Mouse (Mus musculus) kidney, embryonic 14.5 days (tissue): ENCODE data around the gene Men1. TPM values are rescaled to one million over a fixed set of nuclear protein-coding genes. Genes with fewer than 3 reads are reported as not detected.

Experiments
- ATAC-seq: fragments of 200-750 bp; cut with Nextera tagmentation; 2 replicates; pipeline ENCODE4 v1.8.0; 2017; ENCODE audit warnings: moderate number of reproducible peaks, mild to moderate bottlenecking, moderate TSS enrichment, moderate library complexity; ENCODE audit not compliant: low FRiP score, low TSS enrichment
- H3K27ac ChIP-seq: fragments of 300-500 bp; sonication (generic); 2 replicates; pipeline ENCODE4 v1.5.1; 2014; ENCODE audit warnings: low read depth, mild to moderate bottlenecking, low read length, moderate library complexity, mixed read lengths
- H3K27me3 ChIP-seq: fragments of 300-500 bp; sonication (generic); 2 replicates; pipeline ENCODE4 v1.6.1; 2014; ENCODE audit warnings: mild to moderate bottlenecking, low read length; ENCODE audit not compliant: control insufficient read depth, insufficient read depth
- H3K36me3 ChIP-seq: fragments of 300-500 bp; sonication (generic); 2 replicates; pipeline ENCODE4 v1.6.1; 2014; ENCODE audit warnings: low read length, mixed read lengths; ENCODE audit not compliant: control insufficient read depth, insufficient read depth
- H3K4me1 ChIP-seq: fragments of 300-500 bp; sonication (generic); 2 replicates; pipeline ENCODE4 v1.6.1; 2014; ENCODE audit warnings: low read length, mixed read lengths; ENCODE audit not compliant: control insufficient read depth, insufficient read depth
- H3K4me2 ChIP-seq: fragments of 300-500 bp; sonication (generic); replicated peaks from 2 replicates; pipeline ENCODE4 v1.6.1; 2014; ENCODE audit warnings: low read depth, mild to moderate bottlenecking, low read length
- H3K4me3 ChIP-seq: fragments of 300-500 bp; sonication (generic); 2 replicates; pipeline ENCODE4 v1.5.1; 2014; ENCODE audit warnings: mild to moderate bottlenecking, low read length
- H3K9ac ChIP-seq: fragments of 300-500 bp; sonication (generic); 2 replicates; pipeline ENCODE4 v1.6.1; 2014; ENCODE audit warnings: low read depth, mild to moderate bottlenecking, low read length, moderate library complexity
- H3K9me3 ChIP-seq: fragments of 300-500 bp; sonication (generic); 2 replicates; pipeline ENCODE4 v1.6.1; 2016; ENCODE audit warnings: low read length; ENCODE audit not compliant: control insufficient read depth
- WGBS: fragments of 180-500 bp; shearing (Covaris S2); extraction: QIAGEN DNeasy Blood & Tissue Kit; methylation state at CpG from one replicate; pipeline ENCODE4 v1.1.7; 2014; 5-methylcytosine and 5-hydroxymethylcytosine counted together
- polyA plus RNA-seq: library from polyadenylated mRNA; unstranded; fragments of >200 nt; fragmentation: Nextera tagmentation; extraction: Ambion mirVana; gene quantifications from 2 replicates; pipeline ENCODE4 v1.2.1, GENCODE M21; 2014

The Men1 gene
- polyA plus RNA-seq, 1 experiment from 2014 or later = 49.1 TPM

DNA sequence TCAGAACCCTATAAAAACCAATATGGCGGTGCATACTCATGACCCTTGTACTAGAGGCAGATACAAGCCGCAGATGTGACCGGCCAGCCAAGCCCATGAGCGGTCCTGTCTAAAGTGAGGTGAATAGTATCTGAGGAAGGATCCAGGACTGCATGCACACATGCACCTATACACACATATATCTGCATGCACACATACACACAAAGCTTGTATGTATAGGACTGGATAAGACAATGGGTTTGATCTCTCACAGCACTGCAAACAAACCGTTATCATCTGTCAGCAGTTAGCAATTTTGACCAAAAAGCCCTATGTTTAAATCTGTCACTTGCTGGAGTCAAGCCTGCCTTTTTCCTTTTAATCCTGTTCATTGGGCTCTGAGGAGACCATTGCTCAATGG lies 32.7 kb upstream of the Men1 start:
- no peaks in the 10 kb centered on the region for H3K27me3 ChIP-seq
- no peak for ATAC-seq
- H3K27ac ChIP-seq = no peak overlapping the region
- H3K9me3 ChIP-seq = no peaks in the 10 kb centered on the region
- no peak overlapping the region for H3K9ac ChIP-seq
- 94% methylated on average over 5 of the region's 5 CpGs for WGBS
- no peak overlapping the region for H3K4me3 ChIP-seq
- peaks cover 27% of the 10 kb centered on the region for H3K36me3 ChIP-seq
- no peak overlapping the region for H3K4me2 ChIP-seq
- H3K4me1 ChIP-seq = 0 out of 2 replicates have a peak, but pooled peaks cover 5% of the 10 kb centered on the region

DNA sequence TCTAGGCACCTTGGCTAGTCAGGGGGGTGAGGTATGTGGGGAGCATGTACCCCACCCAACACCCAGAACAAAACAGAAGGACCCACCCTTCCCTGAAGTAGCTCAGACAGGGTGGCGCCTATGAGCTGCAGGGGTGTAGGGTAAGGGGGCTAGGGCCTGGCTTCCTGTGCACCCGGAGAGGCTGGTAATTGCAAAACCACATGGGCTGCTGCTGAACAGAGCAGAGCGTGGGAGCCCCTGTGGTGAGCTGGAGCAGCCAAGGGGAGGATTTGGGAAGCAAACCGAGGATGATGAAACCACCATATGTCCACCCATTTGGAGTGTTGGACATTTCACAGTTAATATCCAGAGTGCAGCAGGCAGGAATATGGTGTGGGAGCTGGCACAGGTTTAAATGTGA lies 32.3 kb upstream of the Men1 start:
- H3K27ac ChIP-seq = no peak overlapping the region

DNA sequence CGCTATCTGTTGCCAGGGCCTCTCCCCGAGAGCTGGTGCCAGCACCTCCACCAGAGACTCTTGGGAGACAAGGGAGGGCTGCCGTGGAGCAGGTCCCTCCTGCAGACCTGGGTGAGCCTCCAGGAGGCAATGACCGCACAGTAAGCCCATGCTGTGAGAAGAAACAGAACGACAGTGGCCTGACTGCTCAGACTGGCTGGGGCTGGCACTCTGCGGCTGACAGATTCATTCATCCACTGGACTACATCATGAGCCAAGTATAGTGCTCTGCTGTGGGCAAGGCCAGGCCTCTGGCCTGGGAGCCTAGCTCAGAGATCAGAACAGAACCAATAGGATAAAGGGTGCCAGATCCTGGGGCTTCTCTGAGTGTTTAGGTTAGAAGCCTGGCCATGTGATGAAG lies 30.9 kb upstream of the Men1 start:
- Histone ChIP-seq H3K9me3 (no peaks in the 10 kb centered on the region), H3K27ac (no peak overlapping the region), H3K4me1 (0 out of 2 replicates have a peak, but pooled peaks cover 9% of the 10 kb centered on the region), H3K9ac (no peak overlapping the region), H3K4me2 (no peak overlapping the region), H3K36me3 (peaks cover 10% of the 10 kb centered on the region), H3K4me3 (no peak overlapping the region), H3K27me3 (no peaks in the 10 kb centered on the region)
- ATAC-seq = no peak
- WGBS = 80% methylated on average over 6 of the region's 6 CpGs

More for the DNA sequence above, 32.3 kb upstream of the Men1 start:
- Histone ChIP-seq H3K27me3 (no peaks in the 10 kb centered on the region), H3K9ac (no peak overlapping the region), H3K36me3 (peaks cover 23% of the 10 kb centered on the region), H3K4me3 (no peak overlapping the region), H3K4me2 (no peak overlapping the region), H3K9me3 (no peaks in the 10 kb centered on the region), H3K4me1 (0 out of 2 replicates have a peak, but pooled peaks cover 8% of the 10 kb centered on the region)
- no peak for ATAC-seq
- 31% methylated on average over 4 of the region's 4 CpGs for WGBS

DNA sequence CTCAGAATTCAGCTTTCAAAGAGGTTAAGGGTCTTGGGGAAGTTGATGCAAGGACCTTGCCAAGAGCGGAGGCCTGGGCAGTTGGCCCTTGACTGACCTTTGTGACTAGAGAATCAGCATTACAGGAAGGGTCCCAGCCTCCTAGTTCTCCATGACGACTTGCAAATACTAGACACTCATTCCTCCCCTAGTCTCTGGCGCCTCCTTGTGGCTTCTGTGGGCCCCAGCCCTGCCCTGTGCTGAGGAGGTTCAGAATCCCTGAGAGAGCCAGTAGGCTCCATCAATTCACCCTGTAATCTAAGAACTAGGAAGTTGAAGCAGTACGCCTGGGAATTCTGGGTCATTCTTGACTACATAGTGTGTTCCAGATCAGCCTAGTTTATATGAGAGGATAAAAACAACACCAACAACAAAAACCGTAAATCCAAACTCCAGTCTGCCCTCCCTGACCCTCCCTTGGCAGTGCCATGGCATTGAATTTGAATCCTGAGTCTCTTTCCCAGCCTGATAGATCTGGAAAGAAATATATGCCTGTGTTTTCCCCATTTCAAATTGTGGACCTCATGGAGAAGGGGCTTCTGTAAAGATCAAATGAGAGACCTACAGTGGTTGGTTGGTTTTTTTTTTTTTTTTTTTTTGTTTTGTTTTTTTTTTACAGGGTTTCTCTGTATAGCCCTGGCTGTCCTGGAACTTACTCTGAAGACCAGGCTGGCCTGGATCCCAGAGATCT lies 29.8 kb upstream of the Men1 start:
- H3K27me3 ChIP-seq = no peaks in the 10 kb centered on the region
- 21% methylated on average over 5 of the region's 5 CpGs for WGBS
- H3K9me3 ChIP-seq = no peaks in the 10 kb centered on the region
- H3K27ac ChIP-seq = no peak overlapping the region
- H3K9ac ChIP-seq = no peak overlapping the region
- peak; percentile 71 for ATAC-seq
- H3K36me3 ChIP-seq = peaks cover under 1% of the 10 kb centered on the region; the same call in 1 of the 2 replicates
- H3K4me1 ChIP-seq = 0 out of 2 replicates have a peak, but pooled peaks cover 9% of the 10 kb centered on the region
- H3K4me2 ChIP-seq = no peak overlapping the region
- no peak overlapping the region for H3K4me3 ChIP-seq

DNA sequence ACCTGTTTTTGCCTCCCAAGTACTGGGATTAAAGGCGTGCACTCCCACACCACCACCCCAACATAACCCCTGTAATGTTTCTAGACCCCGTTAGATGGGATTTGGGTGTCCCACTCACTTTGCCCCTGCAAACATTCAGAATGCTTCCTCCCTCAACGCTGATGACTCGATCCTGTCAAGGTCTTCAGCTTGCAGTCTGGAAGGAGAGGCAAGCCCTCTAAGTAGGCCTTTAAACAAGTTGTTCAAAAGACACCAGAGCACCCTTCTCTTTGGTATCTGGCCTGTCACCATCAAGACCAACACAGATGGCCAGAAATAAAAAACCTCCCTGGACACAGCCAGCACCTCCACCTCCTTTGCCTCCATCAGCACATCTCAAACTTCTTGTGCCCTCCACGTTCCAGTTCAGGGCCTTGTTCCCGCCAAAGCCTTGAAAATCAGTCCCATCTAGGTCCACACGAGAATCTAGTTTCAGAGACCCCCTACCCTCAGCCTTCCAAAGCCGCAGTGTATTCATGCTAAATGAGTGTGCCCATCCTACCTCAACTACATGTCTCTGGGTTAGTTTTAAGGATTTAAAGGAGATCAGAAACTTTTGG lies 29.2 kb upstream of the Men1 start:
- peak overlapping the region; percentile 57; the same call in 1 of the 2 replicates for H3K27ac ChIP-seq
- ATAC-seq = no peak

DNA sequence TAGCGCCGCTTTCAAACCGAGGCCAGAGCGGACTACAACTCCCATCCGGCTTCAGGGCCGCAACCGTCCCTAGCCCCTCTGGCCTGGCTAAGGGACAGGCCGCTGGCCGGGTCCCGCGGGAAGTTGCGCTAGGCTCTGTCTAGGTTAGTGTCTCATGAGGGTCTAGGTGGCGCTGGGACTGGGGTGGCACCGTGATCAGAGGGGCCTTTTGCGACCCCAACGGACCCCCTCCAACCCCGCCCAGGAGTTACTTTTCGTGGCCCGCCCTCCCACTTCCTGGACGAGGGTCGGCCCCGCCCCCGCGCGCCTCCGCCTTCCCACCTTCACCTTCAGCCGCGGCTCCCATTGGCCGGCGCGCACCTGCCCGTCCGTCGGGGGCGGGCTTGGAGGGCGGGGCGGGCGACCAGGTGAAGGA lies 28.6 kb upstream of the Men1 start, which contains the start of gene Cdc42bpg:
Gene Cdc42bpg (plus strand): TSS at position 320 of the 415 bp plus-strand sequence.
- Histone ChIP-seq H3K27me3 (no peaks in the 10 kb centered on the region), H3K9me3 (no peaks in the 10 kb centered on the region), H3K27ac (peak within 1 kb of the TSS; percentile 57; the same call in 1 of the 2 replicates), H3K36me3 (peaks cover 10% of the 10 kb centered on the region), H3K4me3 (peak within 1 kb of the TSS; percentile 71), H3K9ac (peak within 1 kb of the TSS; percentile 75), H3K4me1 (0 out of 2 replicates have a peak, but pooled peaks cover 9% of the 10 kb centered on the region), H3K4me2 (peak within 1 kb of the TSS; percentile 81)
- WGBS = under 1% methylated on average over 38 of the region's 38 CpGs
- peak; percentile 83 for ATAC-seq

More for the DNA sequence above, 29.2 kb upstream of the Men1 start:
- peak overlapping the region; percentile 75 for H3K9ac ChIP-seq
- H3K4me2 ChIP-seq = peak overlapping the region; percentile 81
- no peaks in the 10 kb centered on the region for H3K27me3 ChIP-seq
- H3K9me3 ChIP-seq = no peaks in the 10 kb centered on the region
- H3K4me1 ChIP-seq = 0 out of 2 replicates have a peak, but pooled peaks cover 9% of the 10 kb centered on the region
- H3K36me3 ChIP-seq = peaks cover 5% of the 10 kb centered on the region; the same call in 1 of the 2 replicates
- peak overlapping the region; percentile 71 for H3K4me3 ChIP-seq
- 56% methylated on average over 8 of the region's 8 CpGs for WGBS

DNA sequence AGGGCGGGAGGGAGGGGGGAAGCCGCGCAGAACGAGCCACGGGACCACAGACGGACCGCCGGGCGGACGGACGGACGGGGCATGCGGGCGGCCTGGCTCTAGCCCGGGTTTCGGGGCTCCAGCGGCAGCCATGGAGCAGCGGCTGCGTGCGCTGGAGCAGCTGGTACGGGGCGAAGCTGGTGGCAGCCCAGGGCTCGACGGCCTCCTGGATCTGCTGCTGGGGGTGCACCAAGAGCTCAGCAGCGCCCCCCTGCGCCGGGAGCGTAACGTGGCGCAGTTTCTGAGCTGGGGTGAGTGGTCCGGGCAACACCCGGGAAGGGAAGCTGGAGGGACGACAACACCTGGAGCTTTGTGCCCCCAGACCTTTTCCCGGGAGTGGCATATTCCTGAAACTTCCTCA lies 28.2 kb upstream of the Men1 start:
- peak; percentile 68 for ATAC-seq
- Histone ChIP-seq H3K27me3 (no peaks in the 10 kb centered on the region), H3K36me3 (peaks cover 14% of the 10 kb centered on the region), H3K4me1 (0 out of 2 replicates have a peak, but pooled peaks cover 9% of the 10 kb centered on the region), H3K9me3 (no peaks in the 10 kb centered on the region), H3K27ac (0 out of 2 replicates have a peak overlapping the region, but pooled peaks have one; percentile 42), H3K9ac (peak overlapping the region; percentile 75), H3K4me2 (peak overlapping the region; percentile 81), H3K4me3 (peak overlapping the region; percentile 71)
- 0% methylated on average over 19 of the region's 34 CpGs for WGBS

DNA sequence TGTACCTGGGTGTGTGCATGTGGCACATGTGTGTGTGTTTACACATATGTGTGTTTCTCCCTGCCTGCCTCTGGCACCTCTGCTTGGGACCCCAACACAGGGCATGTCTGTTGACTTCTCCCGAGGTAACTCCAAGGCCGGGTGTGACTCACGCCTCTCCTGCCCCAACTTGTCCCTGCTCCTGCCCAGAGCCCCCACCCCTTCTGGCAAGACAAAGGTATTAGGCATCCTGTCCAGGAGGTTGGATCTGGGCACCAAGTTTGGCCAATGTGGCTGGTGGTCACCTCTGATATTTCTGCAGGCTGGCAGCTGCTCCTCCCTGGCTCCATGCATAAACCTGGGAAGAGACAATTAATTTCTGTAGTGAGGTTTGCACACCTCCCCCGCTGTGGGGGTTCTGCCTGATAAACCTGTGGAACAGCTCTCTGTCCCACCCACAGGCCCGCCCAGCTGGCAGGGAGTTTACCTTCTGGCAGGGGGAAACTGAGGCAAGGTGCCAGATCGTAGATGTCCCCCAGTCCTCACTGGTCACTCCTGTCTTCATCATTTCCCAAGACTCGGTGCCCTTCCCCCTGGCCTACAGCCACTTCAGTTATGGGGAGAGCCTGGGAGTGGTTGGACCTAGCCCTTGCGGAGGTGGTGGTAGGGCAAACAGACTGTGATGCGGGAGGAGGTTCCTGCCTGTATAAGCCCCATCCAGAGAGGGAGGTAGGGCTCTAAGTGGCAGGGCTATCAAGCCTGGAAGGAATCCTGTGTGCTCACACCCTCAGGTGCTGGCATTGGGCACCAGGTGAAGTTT lies 26.8 kb upstream of the Men1 start:
- no peak for ATAC-seq
- H3K4me1 ChIP-seq = 0 out of 2 replicates have a peak, but pooled peaks cover 9% of the 10 kb centered on the region
- H3K4me3 ChIP-seq = no peak overlapping the region
- no peaks in the 10 kb centered on the region for H3K9me3 ChIP-seq
- H3K36me3 ChIP-seq = peaks cover 19% of the 10 kb centered on the region
- no peak overlapping the region for H3K27ac ChIP-seq
- H3K4me2 ChIP-seq = 0 out of 2 replicates have a peak overlapping the region, but pooled peaks have one; percentile 81
- no peaks in the 10 kb centered on the region for H3K27me3 ChIP-seq
- 90% methylated on average over 9 of the region's 9 CpGs for WGBS
- no peak overlapping the region; the same call in 1 of the 2 replicates for H3K9ac ChIP-seq
